Mouse (Mus musculus) hindlimb bud, embryonic 11.5 days (tissue): Measurements from ENCODE around the gene Cbx1.

Experiments used
- DNase-seq: peaks from one replicate; pipeline ENCODE4 v3.0.0-alpha.2; 2012; ENCODE audit warnings: low read depth, low spot score; ENCODE audit errors: extremely low spot score

Gene Cbx1

DNA sequence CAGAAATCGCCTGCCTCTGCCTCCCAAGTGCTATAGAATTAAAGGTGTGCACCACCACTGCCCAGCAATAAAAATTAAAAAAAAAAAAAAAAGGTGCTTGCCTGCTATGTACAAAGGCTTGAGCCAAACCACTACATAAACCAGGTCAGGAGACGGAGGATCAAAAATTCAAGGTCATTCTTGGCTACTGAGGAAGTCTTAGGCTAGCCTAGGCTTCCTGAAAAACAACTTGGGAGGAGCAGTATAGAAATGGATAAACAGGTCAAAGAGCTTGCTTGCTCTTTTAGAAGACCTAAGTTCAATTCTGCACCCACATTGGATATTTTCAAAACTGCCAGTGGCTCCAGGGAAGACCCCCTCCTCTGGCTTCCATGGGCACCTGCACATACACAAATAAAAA is 25.5 kb downstream of the Cbx1 start:
- DNase-seq, result no peak

DNA sequence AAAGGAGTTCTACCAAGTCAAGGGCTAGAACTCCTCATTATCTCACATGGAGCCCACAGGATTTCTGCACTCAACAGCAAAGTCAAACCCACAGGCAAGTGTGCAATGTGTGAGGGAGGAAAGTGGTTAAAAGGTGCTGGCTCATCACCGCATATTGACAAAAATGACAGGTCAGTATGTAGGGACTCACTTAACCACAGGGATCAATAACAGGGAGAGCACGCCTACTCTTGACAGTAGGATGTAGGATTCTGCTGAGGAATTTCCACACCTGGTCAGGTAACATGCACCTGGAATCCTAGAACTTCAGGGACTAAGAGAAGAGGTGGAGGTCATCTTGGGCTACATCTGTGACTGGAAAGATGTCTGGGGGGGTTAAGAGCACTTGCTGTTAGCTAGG is 27.0 kb downstream of the Cbx1 start:
- no peak for DNase-seq

DNA sequence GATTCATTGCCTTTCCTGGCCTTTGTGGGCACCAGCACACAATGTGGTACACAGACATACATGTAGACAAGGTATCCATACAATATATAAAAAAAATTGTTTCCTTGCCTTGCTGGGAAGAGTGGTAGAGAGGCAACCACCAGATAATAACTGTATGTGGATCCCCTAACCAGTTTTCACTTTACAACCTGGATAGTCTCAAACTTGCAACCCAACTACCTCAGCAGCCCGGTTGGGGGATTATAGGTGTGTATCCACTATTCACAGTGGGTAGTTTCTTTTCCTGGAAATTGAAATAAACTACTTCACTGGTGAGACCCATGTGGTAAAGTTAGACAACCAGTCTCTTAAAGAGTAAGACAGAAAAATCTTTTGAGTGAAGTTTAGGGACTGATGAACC is 27.6 kb downstream of the Cbx1 start:
- no peak for DNase-seq

DNA sequence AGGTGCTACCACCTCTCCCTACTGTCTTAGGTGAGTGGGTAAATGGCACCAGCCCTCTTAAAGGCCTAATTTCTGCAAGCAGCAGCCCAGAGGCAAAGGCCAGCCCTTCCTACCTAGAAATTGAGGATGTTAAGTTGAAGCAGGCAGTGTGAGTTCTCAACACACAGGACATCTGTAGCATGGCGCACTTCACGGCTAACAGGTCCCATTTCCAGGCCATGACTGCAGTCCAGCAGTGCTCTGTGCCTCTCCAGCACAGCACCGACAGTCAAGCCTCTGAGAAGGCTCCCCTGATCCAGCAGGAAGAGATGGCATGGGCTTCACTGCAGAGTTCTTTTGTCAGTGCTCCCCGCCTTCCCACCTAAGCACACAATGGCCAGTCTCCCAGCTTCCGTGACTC is 28.1 kb downstream of the Cbx1 start:
- no peak for DNase-seq

DNA sequence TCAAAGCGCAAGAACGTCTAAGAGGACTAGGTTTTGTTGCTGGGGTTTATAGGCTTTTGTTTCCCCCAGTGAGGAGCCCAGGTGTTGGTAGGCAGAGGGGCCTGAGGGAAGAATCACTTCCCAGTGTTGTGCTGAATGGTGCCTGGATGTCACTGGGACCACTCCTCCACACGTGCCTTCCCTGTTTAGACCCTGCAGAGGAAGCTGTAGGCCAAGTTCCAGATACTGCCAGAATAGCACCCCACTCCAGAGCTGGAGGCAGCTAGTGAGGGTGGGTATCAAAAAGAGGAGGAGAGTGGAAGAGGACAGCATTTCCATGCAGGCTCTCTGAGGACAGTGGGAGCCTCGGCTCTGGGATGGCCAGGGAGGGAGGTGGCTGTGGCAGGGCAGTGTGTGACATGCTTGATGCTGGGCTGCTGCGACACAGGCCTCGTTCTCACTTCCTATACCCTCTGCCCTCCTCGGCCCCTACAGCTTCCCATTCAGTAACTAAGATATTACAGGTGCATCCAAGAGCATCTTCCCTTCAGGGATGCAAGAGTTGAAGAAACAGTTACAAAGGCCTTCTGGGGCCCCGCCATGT is 29.3 kb downstream of the Cbx1 start:
- DNase-seq, result no peak

DNA sequence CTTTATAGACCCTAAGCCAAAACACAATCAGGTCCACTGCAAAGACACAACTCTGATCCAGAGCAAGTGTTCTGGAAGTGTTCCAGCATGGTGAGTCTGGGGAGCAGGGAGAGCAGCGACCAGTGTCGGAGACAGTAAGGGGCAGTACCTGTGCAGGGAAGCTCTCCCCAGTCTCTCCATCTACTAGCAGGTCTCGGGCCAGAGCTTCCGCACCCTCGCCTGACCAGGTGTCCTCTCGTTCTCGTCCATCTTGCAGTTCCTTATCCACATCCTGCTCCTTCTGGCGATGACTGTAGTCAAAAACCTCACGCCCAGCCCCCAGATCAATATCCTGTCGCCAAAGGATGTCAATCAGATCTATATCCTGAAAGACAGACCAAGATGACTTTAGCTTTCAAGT is 33.0 kb downstream of the Cbx1 start:
- no peak for DNase-seq

DNA sequence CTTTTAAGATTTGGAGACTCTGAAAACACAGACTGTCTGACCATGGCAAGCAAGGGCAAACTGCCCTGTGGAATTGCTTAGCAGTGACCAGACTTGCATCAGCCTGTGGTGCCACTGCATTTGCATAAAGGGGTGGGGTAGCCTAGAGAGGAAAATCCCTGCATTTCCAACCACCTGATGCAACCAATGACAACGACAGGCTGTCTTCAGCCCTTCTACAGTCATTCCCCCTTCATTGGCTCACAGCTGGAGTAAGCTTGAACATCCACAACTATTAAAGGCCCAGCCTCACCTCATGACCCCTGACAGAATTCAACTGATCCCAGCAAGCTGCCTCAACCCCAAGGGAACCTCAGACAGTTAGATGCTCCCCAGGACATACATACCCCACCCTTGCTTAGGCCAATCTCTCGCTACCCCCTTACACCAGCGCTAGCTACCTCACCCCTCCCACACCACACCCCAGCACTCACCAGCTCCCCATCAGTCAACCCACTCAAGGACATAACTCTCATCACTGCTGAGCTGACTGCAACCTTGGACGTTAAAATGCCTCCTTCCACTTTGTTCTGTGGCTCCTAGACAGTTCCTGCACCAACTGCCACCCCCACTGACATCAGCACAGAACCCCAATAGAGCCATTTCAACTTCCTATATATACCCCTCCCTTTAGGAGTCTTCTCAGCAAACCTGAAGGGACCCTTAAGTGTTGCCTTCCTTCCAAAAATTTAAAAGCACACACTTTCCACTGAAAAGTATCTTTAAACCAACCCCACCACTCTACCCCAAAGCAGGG is 33.9 kb downstream of the Cbx1 start:
- DNase-seq, result no peak

DNA sequence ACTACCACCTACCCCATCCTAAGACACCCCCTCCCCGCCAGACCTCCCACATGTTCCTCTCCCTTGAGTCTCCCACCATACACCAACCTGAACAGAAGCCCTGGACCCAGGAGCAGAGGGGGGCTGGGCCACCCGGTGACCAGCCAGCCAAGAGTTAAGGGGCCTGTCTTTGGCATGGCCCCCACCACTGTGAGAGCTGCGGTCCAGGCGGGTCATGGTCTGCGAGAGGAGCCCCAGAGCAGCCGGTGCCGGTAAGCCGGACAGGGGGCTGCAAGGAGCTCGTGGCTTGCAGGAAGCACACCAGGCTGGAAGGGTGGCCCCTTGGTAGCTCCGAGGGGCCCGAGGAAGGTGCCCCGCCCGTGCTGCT is 34.5 kb downstream of the Cbx1 start:
- DNase-seq, result no peak

DNA sequence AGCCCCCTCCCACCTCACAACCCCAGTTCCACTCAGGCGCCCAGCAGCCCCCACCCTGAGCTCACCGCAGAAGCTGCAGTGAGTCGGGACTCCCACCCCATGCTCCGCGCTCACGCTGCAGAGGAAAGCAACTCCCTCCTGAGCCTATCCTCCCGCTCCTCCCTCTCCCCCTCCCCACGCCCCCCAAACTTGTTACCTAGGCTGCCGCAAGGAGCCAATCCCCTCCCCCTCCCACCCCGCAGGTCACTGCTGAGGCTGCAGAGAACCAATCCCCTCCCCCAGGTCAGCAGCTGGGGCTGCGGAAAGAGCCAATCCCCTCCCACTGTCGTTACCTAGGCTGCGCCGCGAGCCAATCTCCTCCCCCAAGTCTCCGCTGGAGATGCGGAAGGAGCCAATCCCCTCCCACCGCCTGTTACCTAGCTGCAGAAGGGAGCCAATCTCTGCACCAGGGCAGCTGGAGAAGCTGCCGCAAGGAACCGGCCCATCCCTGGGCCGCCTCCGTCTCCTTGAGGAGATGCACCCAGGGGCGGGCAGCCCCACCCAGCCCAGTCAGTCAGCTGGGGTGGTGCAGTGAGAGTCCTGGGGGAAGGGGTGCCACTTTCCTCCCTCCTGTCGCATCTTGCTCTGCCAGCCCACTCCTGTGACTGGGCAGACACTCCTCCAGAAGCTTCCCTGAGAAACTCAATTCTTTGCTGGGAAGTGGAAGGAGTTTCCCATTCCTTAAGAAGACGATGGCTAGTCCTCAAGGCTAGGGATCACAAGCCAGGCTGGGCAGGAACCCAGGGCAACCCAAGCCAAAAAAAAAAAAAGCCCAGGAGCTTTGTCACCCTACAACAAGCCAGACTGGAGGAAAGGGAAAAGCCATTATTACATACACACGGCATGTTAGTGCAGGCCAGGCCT is 35.2 kb downstream of the Cbx1 start:
- DNase-seq, result peak; percentile 95

DNA sequence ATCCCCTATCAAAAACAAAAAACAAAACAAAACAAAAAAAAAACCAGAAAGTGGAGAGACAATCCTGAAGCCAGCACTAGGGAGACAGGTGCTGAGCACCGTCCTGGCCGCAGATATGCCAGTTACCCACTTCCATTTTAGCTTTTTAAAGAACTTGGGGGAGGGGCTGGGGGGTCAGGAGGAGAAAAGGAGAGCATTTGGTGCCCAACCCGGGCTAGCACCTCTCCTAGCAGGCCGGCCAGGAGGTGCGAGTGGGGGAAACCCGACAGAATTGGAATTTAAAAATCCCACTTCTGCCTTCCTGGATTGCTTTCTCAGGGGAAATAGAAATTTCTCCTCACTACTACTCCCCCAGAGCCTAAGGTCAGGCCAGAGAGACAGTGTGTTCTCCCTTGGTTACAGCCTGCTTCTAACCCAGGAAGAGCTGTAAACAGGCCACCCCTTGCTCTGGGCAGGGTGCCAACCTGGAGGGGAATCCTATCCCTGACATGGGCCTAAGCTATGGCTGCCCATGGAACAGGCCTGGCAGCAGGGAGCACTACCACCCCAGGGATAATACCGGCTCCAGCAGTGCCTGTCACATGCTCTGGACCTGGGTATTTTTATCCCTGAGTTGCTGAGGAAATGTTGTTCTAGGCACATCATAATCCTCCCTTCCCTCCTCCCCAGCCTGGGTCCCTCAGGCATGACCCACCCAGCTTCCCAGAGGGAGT is 36.0 kb downstream of the Cbx1 start:
- DNase-seq, result no peak

DNA sequence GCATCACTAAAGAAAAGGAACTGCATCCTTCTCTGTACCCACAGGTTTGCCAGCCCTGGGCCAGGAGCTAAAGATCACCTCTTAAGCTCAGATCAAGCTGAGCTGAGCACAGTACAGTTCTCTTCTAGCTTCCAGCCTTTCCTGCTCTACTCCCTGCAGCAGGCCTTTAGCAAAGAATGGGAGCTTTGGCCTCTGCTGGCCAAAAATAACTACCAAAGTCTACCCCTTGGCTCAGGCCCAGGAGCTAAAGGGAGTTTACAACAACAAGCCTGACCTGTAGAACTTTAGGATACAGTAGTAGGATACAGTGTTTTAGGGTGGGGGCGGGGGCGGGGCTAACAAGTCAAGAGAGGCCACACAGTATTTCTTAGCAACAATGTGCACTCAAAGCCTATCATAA is 37.6 kb downstream of the Cbx1 start:
- no peak for DNase-seq

DNA sequence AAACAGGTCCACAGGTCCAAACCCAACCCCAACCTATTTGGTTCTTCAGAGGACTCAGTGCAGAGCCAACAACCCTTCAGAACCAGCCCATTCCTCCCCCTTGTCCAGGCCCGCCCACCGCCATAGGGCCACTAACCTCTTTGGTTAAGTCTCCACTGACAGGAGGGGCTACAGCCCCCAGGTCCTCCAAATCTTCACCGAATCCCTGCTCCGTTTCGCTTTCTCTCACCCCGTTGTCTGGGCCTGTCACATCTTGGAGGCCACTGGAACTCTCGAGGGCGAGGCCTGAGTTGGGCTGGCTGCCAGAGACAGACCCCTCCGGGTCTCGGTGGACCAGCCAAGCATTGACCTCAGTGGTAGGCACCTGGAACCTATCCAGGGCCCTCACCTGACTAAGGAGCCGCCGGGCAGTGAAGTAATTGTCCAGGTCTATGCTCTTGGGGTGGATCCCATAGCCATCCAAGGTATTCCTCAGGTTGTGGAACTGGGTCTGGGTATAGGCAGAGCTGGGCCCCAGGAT is 38.2 kb downstream of the Cbx1 start:
- DNase-seq, result no peak

DNA sequence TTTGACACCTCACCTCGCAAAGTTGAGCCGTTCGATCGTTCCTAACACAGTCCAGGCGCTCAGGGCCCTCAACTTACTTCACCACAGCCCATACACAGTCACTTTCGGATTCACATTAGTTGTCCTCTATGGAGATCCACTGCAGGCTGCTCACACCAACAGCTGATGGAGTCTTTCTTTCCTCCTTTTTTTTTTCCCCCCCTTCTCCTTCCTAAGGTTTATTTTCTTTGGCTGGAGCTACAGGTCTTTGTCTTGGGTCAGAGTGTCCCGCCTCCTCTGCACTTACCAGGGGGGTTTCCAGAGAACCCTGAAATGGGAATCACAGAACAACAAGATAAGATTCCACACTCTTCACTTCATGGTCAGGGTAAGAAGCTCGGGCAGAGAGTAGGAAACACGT is 39.0 kb downstream of the Cbx1 start:
- no peak for DNase-seq

DNA sequence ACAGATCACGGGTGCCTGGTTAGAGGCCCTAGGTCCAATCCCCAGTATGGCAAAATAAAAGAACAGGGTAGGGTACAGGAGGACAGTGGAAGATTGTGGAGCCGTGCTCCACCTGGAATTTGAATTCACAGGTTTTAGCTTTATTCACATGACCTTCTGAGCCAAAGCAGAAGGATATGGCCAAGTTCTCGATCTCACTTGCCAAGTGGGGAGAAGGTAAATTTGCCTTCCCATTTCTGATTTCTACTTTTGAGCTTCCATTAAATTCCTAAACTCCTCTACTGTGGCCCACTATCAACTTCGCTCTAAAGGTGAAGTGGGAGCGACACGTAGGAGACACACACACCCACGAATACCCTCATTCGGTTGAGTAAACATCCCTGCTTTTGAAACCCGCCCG is 40.0 kb downstream of the Cbx1 start:
- no peak for DNase-seq

DNA sequence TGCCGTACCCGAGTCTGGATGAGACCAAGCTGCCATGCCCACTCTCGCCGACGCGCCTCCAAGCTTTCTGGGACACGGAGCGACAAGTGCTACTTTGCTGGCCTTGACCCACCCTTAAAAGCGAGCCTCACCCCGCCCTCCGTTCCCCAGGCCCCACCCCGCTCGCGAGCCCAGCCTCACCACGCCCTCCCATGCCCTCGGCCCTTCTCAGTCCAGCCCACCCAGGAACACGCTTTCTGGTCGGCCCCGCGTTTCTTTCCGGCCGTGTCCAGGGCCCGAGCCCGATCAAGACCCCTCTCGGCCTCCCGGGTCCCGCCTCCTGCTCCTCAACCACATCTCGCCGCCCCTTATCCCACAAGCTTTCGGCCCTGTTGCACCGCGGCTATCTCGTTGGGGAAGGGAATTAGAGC is 40.5 kb downstream of the Cbx1 start:
- no peak for DNase-seq

DNA sequence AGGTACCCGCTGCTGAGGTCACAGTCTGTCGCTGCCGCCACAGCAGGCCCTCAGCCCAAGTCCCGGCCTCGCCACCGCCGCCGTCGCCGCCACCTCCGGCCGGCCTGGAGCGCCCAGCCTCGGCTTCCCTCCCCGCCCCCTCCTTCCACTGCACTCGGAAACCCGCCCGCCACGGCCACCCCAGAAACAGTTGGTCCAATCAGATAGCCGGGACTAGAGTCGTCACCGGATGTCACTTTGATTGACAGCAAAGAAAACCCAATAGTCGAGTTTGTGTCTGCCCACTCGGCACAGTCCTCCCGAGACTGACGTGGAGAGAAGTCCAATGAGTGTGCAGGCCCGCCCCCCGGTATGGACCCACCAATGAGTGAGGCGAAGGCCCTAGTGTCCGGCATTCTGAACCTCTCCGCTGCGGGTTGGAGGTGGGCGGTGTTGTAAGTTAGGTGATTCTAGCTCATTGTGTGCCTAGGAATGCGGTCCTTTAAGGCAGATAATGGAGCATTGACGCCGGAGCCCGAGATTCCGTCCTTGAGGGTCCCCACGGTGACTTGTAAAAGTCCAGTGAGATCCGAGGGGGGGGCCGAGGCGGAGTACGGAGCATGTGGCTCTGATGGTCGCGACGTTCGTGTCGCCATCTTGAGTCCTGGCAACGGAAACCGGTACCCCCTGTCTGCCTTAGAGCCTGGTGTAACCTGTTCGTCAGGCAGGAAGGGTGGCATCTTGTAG is 41.0 kb downstream of the Cbx1 start, which contains the start of gene Nfe2l1:
Nfe2l1 (minus strand) TSS at position 156 of the 726 bp plus-strand sequence.
- DNase-seq, result peak; percentile 99

DNA sequence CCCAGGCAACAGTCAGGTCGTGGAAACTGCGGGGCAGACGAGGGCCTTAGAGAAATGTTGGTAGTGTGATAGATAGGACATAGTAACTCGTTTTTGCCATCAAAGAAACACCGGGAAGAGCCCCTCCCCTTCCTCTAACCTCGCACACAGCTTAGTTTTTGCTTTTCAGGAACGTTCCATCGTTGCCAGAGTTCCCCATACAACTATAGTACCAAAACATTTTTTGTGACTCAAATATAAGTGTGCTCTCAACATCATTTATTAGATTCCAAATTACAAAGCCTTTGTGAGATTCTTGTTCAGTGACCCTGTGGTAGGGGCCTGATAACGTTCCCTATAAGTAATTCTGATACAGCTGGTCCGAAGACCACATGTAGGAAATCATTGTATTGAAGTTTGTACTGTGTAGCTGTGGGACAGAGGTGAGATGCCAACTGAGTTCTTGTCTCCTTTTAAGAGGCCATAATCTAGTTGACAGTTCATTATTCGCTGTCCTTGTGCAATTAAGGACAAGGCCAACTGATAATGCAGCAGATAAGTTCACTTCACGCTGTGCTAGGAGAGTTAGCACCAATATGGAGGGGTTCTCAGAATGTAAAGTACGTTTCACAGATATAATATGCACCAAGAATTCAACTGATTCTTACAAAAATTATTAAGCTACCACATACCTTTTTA is 41.8 kb downstream of the Cbx1 start:
- no peak for DNase-seq

DNA sequence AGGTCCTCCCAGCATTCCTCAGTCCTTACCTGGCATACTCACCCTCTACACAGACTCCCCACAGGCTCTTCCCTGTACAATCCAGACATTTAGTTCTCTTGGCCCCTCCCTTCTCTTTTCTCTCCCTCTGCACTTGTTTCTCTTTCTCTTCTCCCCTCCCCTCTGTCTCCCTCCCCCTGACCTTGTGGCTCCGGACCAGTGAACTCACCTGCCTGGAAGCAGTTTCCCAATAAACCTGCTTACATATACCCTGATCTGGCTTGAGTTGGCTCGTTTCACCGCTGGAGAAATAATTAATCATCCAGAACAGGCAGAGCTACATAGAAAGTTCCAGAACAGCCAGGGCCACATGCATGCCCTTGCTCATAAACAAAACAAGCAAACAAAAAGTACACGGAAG is 42.6 kb downstream of the Cbx1 start:
- DNase-seq, result no peak

DNA sequence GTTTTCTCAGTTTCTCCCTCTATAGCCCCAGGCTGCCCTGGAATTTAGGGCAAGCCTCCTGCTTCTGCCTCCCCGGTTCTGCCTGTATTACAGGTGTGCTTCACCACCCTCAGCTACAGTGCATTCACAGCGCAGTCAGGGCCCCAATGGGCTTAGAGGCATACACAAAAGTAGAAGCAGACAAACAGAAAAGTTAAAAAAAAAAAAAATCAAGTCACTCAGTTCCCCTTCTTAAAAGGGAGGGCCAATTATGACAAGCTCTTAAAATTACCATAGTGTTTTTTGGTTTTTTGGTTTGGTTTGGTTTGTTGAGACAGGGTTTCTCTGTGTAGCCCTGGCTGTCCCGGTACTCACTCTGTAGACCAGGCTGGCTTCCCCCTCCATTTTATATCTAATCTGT is 43.6 kb downstream of the Cbx1 start:
- DNase-seq, result no peak

DNA sequence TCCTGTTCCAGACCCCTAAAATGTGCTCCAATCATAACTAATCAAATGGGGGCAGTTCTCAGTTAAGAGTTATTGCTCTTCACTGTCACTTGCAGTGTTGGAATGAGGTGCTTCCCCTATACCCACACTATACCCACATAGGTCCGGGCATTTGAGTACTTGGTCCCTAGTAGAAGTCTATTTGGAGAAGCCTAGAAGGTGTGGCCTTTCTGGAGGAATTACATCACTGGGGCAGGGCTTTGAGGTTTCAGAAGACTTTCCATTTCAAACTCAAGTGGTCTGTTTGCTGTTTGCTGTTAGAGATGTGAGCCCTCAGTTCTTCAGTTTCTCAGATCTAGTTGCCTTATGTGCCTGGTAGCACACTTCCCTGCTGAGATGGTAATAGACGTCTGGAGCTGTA is 44.0 kb downstream of the Cbx1 start:
- no peak for DNase-seq
